Mouse (Mus musculus): ENCODE data around the gene Dennd1a.

GRCm38 (mm10) chr2:38137086-38137485 is 150.1 kb downstream of the Dennd1a start:
- no peak for TF ChIP-seq MYOG (IDR thresholded peaks at IDR 0.05; ENCODE audit: control insufficient read depth, extremely low read depth, insufficient read length)
- no peak for TF ChIP-seq CTCF (IDR thresholded peaks at IDR 0.05; ENCODE audit: control insufficient read depth, insufficient read depth, insufficient read length)
- no peak for TF ChIP-seq MYOD1 (IDR thresholded peaks at IDR 0.05; ENCODE audit: control insufficient read depth, insufficient read length, low read depth)
- TF ChIP-seq FOSL1 (IDR thresholded peaks at IDR 0.05; ENCODE audit: insufficient read depth, low read length, poor library complexity, severe bottlenecking), result no peak
- TF ChIP-seq MAX (IDR thresholded peaks at IDR 0.05), result no peak
- TF ChIP-seq USF1 (IDR thresholded peaks at IDR 0.05; ENCODE audit: low read depth), result no peak
- no peak for TF ChIP-seq CEBPB (IDR thresholded peaks at IDR 0.05; ENCODE audit: low read depth)

Data from C2C12 (cell line).